Mouse (Mus musculus) MEL (cell line): ENCODE data around the gene Brca2. TPM values are rescaled to one million over a fixed set of nuclear protein-coding genes. Genes with fewer than 3 reads are reported as not detected.

Experiments used
- DNase-seq: peaks from one replicate; pipeline ENCODE4 v3.0.0; 2011; ENCODE audit warnings: low read depth, low spot score
- H3K27ac ChIP-seq: 2 replicates; pipeline ENCODE4 v1.5.1; 2012; ENCODE audit warnings: low read depth, mild to moderate bottlenecking, control low read depth, low read length, moderate library complexity; ENCODE audit not compliant: control insufficient read depth
- H3K27me3 ChIP-seq, 2 experiments: fragments of 150-350 bp in 1 of 2; sonication (generic) in 1 of 2; 2 replicates each; pipeline ENCODE4 v1.6.1; 2012; ENCODE audit warnings: low read length in 2 of 2, mild to moderate bottlenecking in 2 of 2, improper control_type of control experiment in 1 of 2, moderate library complexity in 1 of 2; ENCODE audit not compliant: insufficient read depth in 2 of 2, control insufficient read depth in 1 of 2
- H3K36me3 ChIP-seq, 2 experiments: 2 replicates each; pipeline ENCODE4 v1.6.1; 2012 to 2014; ENCODE audit warnings: low read length in 2 of 2, improper control_type of control experiment in 1 of 2, inconsistent platforms in 1 of 2, mild to moderate bottlenecking in 1 of 2; ENCODE audit not compliant: insufficient read depth in 2 of 2, control insufficient read depth in 1 of 2
- H3K4me1 ChIP-seq, 2 experiments: fragments of 150-350 bp in 1 of 2; sonication (generic) in 1 of 2; 2 replicates each; pipeline ENCODE4 v1.6.1; 2012; ENCODE audit warnings: low read length in 2 of 2, improper control_type of control experiment in 1 of 2, mild to moderate bottlenecking in 1 of 2; ENCODE audit not compliant: insufficient read depth in 2 of 2, control insufficient read depth in 1 of 2
- H3K4me3 ChIP-seq, 2 experiments: fragments of 150-350 bp in 1 of 2; sonication (generic) in 1 of 2; 2 replicates each; pipeline ENCODE4 v1.5.1; 2012; ENCODE audit warnings: low read depth in 2 of 2, low read length in 2 of 2, mild to moderate bottlenecking in 2 of 2, moderate library complexity in 2 of 2, control low read depth in 1 of 2, improper control_type of control experiment in 1 of 2; ENCODE audit not compliant: control insufficient read depth in 1 of 2, insufficient read depth in 1 of 2
- H3K79me2 ChIP-seq: 2 replicates; pipeline ENCODE4 v1.6.1; 2012; ENCODE audit warnings: mild to moderate bottlenecking, low read length, moderate library complexity; ENCODE audit not compliant: control insufficient read depth, poor library complexity, insufficient read depth
- H3K9ac ChIP-seq: 2 replicates; pipeline ENCODE4 v1.6.1; 2012; ENCODE audit warnings: low read depth, mild to moderate bottlenecking, control low read depth, low read length, moderate library complexity; ENCODE audit not compliant: control insufficient read depth, poor library complexity, severe bottlenecking
- H3K9me3 ChIP-seq: fragments of 150-350 bp; sonication (generic); replicated peaks from 2 replicates; pipeline ENCODE4 v1.6.1; 2012; ENCODE audit warnings: mild to moderate bottlenecking, low read length, improper control_type of control experiment, moderate library complexity; ENCODE audit not compliant: insufficient read depth
- BHLHE40 ChIP-seq: IDR thresholded peaks from 2 replicates; pipeline ENCODE4 v1.6.1; 2012; ENCODE audit warnings: low read depth, mild to moderate bottlenecking, inconsistent platforms, low read length, improper control_type of control experiment, borderline replicate concordance
- CTCF ChIP-seq, 3 experiments: IDR thresholded peaks in 2 of 3; conservative IDR thresholded peaks in 1 of 3; 2 replicates each; pipeline ENCODE4 v1.5.1; 2011 to 2012; ENCODE audit warnings: low read length in 3 of 3, low read depth in 2 of 3, mild to moderate bottlenecking in 2 of 3, improper control_type of control experiment in 1 of 3, inconsistent platforms in 1 of 3, mixed read lengths in 1 of 3, moderate library complexity in 1 of 3; ENCODE audit not compliant: control insufficient read depth in 1 of 3, insufficient read depth in 1 of 3, poor library complexity in 1 of 3, severe bottlenecking in 1 of 3
- ETS1 ChIP-seq: IDR thresholded peaks from 2 replicates; pipeline ENCODE4 v1.6.1; 2012; ENCODE audit warnings: low read depth, mild to moderate bottlenecking, inconsistent platforms, low read length, improper control_type of control experiment, moderate library complexity
- KAT2A ChIP-seq: conservative IDR thresholded peaks from 2 replicates; pipeline ENCODE4 v1.6.1; 2012; ENCODE audit warnings: low read depth, low read length, improper control_type of control experiment, inconsistent platforms
- MAFK ChIP-seq: IDR thresholded peaks from 2 replicates; pipeline ENCODE4 v1.6.1; 2011; ENCODE audit warnings: low read depth, mild to moderate bottlenecking, low read length, improper control_type of control experiment, borderline replicate concordance
- MAX ChIP-seq: IDR thresholded peaks from 2 replicates; pipeline ENCODE4 v1.6.1; 2011; ENCODE audit warnings: low read length, improper control_type of control experiment
- MEF2A ChIP-seq: IDR thresholded peaks from 2 replicates; pipeline ENCODE4 v1.6.1; 2014; ENCODE audit warnings: low read depth, mild to moderate bottlenecking, inconsistent platforms, low read length, improper control_type of control experiment; ENCODE audit not compliant: poor library complexity, insufficient replicate concordance, severe bottlenecking; ENCODE audit errors: extremely low read depth
- MXI1 ChIP-seq: IDR thresholded peaks from 2 replicates; pipeline ENCODE4 v1.6.1; 2011; ENCODE audit warnings: mild to moderate bottlenecking, low read depth, low read length, improper control_type of control experiment
- MYC ChIP-seq: IDR thresholded peaks from 2 replicates; pipeline ENCODE4 v1.6.1; 2011; ENCODE audit warnings: low read depth, mild to moderate bottlenecking, low read length, improper control_type of control experiment, moderate library complexity
- RAD21 ChIP-seq: IDR thresholded peaks from 2 replicates; pipeline ENCODE4 v1.6.1; 2011; ENCODE audit warnings: mild to moderate bottlenecking, low read depth, low read length, improper control_type of control experiment
- RCOR1 ChIP-seq: IDR thresholded peaks from 2 replicates; pipeline ENCODE4 v1.6.1; 2012; ENCODE audit warnings: low read depth, mild to moderate bottlenecking, inconsistent platforms, low read length, improper control_type of control experiment
- SMC3 ChIP-seq: IDR thresholded peaks from 2 replicates; pipeline ENCODE4 v1.6.1; 2011; ENCODE audit warnings: low read depth, low read length, improper control_type of control experiment
- TAL1 ChIP-seq: IDR thresholded peaks from 2 replicates; pipeline ENCODE4 v1.6.1; 2012; ENCODE audit warnings: mild to moderate bottlenecking, inconsistent platforms, low read length, moderate library complexity, mixed read lengths
- TBP ChIP-seq: IDR thresholded peaks from 2 replicates; pipeline ENCODE4 v1.8.0; 2011; ENCODE audit warnings: low read depth, low read length, improper control_type of control experiment
- UBTF ChIP-seq: IDR thresholded peaks from 2 replicates; pipeline ENCODE4 v1.6.1; 2012; ENCODE audit warnings: low read depth, mild to moderate bottlenecking, inconsistent platforms, low read length, improper control_type of control experiment, moderate library complexity, borderline replicate concordance; ENCODE audit not compliant: insufficient read depth
- ZC3H11A ChIP-seq: IDR thresholded peaks from 2 replicates; pipeline ENCODE4 v1.6.1; 2012; ENCODE audit warnings: low read depth, mild to moderate bottlenecking, inconsistent platforms, low read length, improper control_type of control experiment
- polyA plus RNA-seq, 2 experiments: library from polyadenylated mRNA; stranded (reverse) in 1 of 2; unstranded in 1 of 2; fragments of >175 nt in 1 of 2; fragments of >200 nt in 1 of 2; gene quantifications; 2 replicates each; pipeline versions ENCODE4 v1.2.1 to v1.2.4; 2012; ENCODE audit warnings: low replicate concordance in 2 of 2, low read depth in 1 of 2; ENCODE audit not compliant: insufficient read length in 2 of 2, insufficient read depth in 1 of 2, missing spikeins in 1 of 2
- total RNA-seq: library from RNA; depleted of rRNA; stranded (reverse); fragments of 300-350 nt; gene quantifications from 2 replicates; pipeline ENCODE4 v1.2.3, GENCODE M21; 2012

Brca2 gene
- total and polyA plus RNA-seq, 3 experiments = 29.8 to 239 (median 53.4) TPM

GRCm38 (mm10) chr5:150525239-150525638, 2.8 kb downstream of the Brca2 start:
- no peaks in the 10 kb centered on the region for H3K9me3 ChIP-seq
- H3K4me3 ChIP-seq = no peak overlapping the region
- peaks cover 0 to 16% of the 10 kb centered on the region in 2 experiments; a peak in 2 of 4 replicates for H3K36me3 ChIP-seq
- peak; percentile 24 for DNase-seq
- TF ChIP-seq RAD21 (peak; percentile 25), CTCF (IDR thresholded peaks at IDR 0.05 in 2 of 3, conservative IDR thresholded peaks at IDR 0.05 in 1 of 3; ENCODE audit: control insufficient read depth in 1 of 3, insufficient read depth in 1 of 3, low read depth in 2 of 3, low read length in 3 of 3, poor library complexity in 1 of 3, severe bottlenecking in 1 of 3) (peak in 1 of 3 experiments; percentile 60; a peak in 2 of 6 replicates), KAT2A (no peak), ZC3H11A (0 out of 2 replicates have a peak, but pooled peaks have one; percentile 17), MXI1 (no peak), MYC (0 out of 2 replicates have a peak, but pooled peaks have one; percentile 74), SMC3 (peak; percentile 57), RCOR1 (no peak), TAL1 (no peak)
- TF ChIP-seq, all 39 proteins: peak for 5
- H3K4me1 ChIP-seq = peaks cover 0 to 4% of the 10 kb centered on the region in 2 experiments; a peak in 1 of 4 replicates
- no peak overlapping the region for H3K27ac ChIP-seq
- H3K79me2 ChIP-seq = peaks cover 4% of the 10 kb centered on the region; the same call in 1 of the 2 replicates
- H3K27me3 ChIP-seq = no peaks in the 10 kb centered on the region
- no peak overlapping the region for H3K9ac ChIP-seq

GRCm38 (mm10) chr5:150541302-150541701, 18.9 kb downstream of the Brca2 start:
- no peaks in the 10 kb centered on the region for H3K9me3 ChIP-seq
- H3K36me3 ChIP-seq = peaks cover 0 to 18% of the 10 kb centered on the region in 2 experiments; a peak in 3 of 4 replicates
- H3K27ac ChIP-seq = no peak overlapping the region
- H3K27me3 ChIP-seq = no peaks in the 10 kb centered on the region
- no peak for DNase-seq
- no peaks in the 10 kb centered on the region for H3K4me1 ChIP-seq
- no peak overlapping the region for H3K9ac ChIP-seq
- H3K4me3 ChIP-seq = no peak overlapping the region
- no peaks in the 10 kb centered on the region for H3K79me2 ChIP-seq
- TF ChIP-seq BHLHE40 (no peak), MAFK (peak; percentile 78)

GRCm38 (mm10) chr5:150543184-150543583, 20.8 kb downstream of the Brca2 start:
- TF ChIP-seq TBP (no peak), BHLHE40 (no peak), UBTF (no peak), KAT2A (peak; percentile 42; the same call in 1 of the 2 replicates), MAX (no peak), ETS1 (no peak), MEF2A (no peak)
- no peaks in the 10 kb centered on the region for H3K4me1 ChIP-seq
- H3K79me2 ChIP-seq = no peaks in the 10 kb centered on the region
- no peak overlapping the region for H3K9ac ChIP-seq
- H3K4me3 ChIP-seq = no peak overlapping the region
- H3K27me3 ChIP-seq = no peaks in the 10 kb centered on the region
- H3K36me3 ChIP-seq = peaks cover 0 to 8% of the 10 kb centered on the region in 2 experiments; a peak in 2 of 4 replicates
- H3K9me3 ChIP-seq = no peaks in the 10 kb centered on the region
- H3K27ac ChIP-seq = no peak overlapping the region
- no peak for DNase-seq
